Mouse (Mus musculus) adrenal gland, postnatal 4 days (tissue): ENCODE measurements at regions not wholly inside any gene's neighbourhood (a gene's known extent, or its start where the extent isn't known, plus 50 kb on each side); places are given as distances from the start of the nearest gene placed in this dataset.
"Not testable (repeated sequence)": the region's sequence is repeated elsewhere in the genome, so short reads cannot be mapped to it uniquely, and the experiment has no call there.

Source experiments
- DNase-seq, 2 experiments: peaks; one replicate each; pipeline ENCODE4 v3.0.0; 2021 to 2022; ENCODE audit warnings: low spot score in 2 of 2, mixed read lengths in 2 of 2

DNA sequence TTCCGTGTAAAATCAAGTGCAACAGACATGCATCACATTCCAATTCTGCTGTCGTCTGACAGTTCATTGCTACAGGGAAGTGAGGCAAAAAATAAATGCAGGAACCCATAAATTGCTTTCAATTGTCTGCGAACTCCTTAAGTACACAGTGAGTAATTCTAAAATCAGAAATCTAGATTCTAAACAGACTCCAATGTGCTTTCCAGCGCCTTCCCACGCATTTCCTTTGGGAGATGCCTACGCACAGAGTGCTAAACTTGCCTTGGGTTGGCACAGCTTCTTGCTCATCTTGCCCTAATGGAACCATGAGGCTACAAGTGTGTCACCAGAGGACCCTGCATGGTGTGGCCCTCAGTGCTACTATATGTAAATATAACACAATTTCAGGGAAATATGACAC is 212.6 kb downstream of the Samd5 start:
- DNase-seq: no peak

DNA sequence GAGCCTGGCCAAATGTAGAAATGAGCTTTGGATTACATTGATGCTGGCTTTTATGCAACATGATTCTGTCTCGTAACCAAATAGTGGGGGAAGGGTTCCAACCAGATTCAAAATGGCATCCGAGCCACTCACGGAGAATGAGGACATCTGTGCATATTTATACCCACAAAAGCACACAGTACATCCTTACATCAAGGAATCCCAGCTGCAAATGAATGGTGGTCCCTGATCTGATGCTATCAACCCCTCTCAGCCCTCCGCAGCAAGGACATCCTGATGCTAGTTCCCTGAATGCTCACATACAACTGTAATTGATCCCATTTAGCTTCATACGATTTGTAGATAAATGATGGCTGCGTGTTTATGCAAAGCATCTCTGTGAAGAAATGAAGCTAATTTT is 215.9 kb downstream of the Samd5 start:
- no peak for DNase-seq

- no peak for DNase-seq
These were observed 216.5 kb downstream of the Samd5 start for GRCm38 (mm10) chr10:9458466-9458865.

DNA sequence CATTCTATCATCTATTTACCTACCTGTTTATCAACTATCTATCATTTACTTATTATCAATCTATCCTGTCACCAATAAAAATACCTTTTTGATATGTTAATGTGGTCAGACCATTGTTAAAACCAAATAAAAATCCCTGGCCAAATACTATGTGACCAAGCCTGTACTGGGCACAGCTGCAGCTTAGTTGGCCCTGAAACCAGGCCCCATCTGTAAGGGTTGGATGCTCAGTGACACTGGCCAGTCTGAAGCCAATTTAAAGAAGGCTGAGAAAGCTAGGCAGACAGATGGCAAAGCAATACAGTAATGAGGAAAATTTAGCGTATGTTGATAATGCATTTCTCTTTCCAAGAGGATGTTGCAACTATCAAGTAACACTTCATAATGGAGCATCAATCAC is 217.8 kb downstream of the Samd5 start:
- DNase-seq: no peak

DNA sequence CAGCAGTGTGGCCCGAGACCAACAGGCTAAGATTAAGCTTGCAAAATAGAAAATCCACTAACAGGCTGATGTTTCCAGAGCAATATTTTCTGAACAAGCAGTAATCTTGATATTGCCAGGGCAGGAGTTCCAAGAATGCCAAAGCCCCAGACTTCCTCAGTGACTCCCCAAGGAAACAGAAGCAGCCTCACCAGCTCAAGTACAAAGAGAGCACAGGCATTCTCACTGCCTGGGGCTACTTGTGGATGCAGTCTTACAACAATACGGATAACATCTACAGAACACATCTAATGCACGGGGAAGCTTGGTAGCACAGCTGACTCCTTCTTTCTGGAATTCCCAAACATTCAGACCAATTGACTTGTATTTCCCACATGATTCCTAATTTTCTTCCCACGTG is 235.9 kb downstream of the Samd5 start:
- DNase-seq: no peak

DNA sequence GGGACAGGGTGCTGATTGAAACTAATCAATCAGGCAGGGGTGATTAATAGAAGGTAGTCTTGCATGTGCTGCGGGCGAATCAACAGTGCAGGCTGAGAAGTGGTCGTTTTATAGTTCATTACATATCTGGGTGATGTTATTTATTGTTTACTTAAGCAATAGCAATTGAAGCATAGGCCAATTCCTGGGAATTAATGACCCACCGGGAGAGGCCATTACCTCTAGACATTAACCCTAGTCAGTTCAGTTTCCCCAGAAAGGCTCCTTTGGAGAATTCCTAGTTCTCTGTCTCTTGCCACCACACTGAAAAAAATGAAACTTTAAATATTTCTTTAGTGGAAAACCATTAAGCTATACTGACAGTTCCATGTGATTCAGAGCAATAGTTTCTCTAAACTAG is 236.6 kb downstream of the Samd5 start:
- no peak for DNase-seq

DNA sequence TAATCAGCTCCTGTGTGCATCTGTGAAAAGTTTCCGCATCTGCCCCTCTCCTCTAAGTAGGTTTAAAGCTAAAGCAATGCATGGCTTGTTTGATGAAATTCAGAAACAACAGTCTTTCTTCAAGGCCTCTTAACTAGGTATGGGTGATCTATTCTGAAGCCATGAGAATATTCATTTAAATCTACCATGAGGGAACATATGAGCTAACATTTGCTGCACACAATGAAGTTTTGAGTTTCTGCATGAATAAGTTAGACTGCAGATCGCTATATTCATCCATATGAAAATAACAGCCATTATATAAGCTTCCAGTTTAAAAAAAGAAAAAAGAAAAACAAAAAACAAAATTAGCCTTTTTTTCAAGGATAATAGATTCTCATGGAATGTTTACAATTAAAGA is 245.9 kb downstream of the Samd5 start:
- no peak for DNase-seq

DNA sequence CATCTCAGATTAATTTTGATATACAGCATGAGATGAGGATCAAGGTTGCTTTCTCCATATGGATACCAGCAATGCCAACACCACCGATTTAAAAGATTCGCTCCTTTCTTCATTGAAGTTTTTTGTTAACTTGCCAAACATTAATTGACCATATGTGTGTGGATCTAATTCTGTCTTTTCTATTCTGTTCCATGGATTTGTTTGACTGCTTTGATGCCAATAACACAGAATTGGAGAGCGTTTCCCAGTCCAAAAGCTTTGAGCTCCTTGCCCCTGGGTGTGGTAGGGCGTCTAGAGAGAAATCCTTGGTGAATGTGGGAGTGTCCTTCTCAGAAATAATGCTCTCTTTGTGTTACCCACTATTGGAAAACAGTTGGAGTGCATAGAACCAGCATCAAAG is 254.3 kb downstream of the Samd5 start:
- DNase-seq: no peak

DNA sequence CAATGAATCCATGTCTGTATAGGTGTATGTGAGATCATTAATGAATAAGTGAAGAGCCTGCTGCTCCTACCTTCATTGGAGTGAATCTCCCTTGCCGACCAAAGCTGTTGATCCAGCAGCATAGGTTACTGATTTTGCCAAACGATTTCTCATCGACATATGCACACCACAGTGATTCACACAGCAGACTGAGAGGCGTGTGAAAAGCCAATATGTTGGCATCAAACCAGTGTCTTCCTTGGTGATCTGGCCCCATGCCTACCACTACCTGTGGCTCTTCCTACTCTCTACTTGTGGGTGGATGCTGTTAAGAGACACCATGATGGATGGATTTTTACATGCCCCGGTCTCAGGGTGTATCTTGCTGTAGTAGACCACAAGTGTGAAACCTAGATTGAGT is 258.3 kb downstream of the Samd5 start:
- DNase-seq: no peak

GRCm38 (mm10) chr10:9406101-9406500 is 268.9 kb downstream of the Samd5 start:
- DNase-seq: no peak

DNA sequence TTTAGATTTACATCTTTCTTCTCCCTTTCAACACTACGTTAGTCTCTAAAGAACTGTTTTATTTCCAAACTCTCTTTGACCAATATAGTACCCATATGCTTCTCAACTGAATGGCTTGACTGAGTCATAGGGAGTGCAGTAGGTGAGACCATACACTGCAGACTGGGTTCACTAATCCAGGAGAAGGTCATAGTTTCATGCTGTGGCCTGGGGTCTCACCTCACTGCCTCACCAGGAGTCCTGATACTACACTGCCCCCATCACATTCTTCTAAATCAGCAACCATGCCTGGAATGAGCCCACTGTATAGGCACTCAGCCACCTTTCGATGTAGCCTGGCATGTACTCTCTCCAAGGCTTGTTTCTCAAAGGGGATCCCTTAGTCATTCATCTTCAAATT is 269.6 kb downstream of the Samd5 start:
- DNase-seq: no peak

- DNase-seq: no peak
These were observed 270.0 kb downstream of the Samd5 start for GRCm38 (mm10) chr10:9404963-9405362.

DNA sequence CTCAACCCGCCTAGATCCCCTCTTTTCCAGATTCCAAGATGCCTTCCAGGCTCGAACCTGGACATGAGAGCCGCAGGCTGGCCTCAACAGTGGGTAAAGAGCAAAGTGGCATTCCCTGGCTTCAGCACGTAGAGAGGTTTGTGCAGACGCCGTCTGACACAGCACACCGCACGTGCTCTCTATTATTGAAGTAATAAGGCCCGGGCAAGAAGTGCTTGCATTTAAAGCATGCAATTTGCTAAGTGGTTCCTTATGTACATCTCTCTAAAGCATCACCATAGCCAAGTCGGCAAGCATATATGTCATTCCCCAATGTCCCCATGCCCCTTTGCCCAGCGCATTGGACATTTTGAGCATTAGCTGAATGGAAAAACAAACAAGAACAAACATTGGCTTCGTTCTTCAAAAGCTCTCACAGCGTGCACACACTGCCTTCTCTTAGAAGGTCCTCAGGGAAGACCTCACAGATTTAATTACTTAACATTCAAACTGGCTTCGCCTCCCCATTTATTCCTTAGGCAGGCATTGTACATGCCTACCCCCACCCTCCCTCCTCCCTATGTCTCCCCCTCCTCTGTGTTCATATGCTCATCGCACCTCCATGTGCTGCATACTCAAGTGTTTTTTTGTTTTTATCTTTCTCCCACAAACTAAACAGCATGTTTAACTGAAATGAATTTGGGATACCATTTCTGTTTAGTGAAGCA is 273.9 kb downstream of the Samd5 start:
- no peak for DNase-seq

- DNase-seq: no peak
These were observed 297.4 kb downstream of the Samd5 start for GRCm38 (mm10) chr10:9377440-9378101.

GRCm38 (mm10) chr10:9362306-9362865 is 312.6 kb downstream of the Samd5 start:
- DNase-seq: no peak

- DNase-seq: no peak
These were observed 336.7 kb downstream of the Samd5 start for GRCm38 (mm10) chr10:9338207-9338801.

GRCm38 (mm10) chr10:9334245-9334845 is 340.7 kb downstream of the Samd5 start:
- no peak for DNase-seq

DNA sequence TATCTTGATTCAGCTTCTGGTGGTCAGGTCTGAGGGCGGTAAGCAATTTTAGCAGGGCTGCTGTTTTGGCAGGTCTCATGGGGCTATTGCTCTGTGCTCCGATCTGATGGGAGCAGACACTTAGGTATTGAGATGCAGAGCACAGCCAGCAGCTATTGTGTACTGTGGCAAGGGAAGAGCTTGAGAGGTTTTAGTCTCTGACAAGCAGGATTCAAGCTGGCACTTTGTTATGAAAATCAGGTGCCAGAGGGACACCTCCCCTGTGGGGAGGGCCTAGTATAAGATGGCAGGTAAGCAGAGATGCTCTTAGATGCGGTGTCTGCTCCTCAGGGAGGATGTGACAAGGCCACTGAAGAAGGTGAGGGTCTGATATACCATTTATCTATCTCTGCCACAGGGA is 343.3 kb downstream of the Samd5 start:
- DNase-seq: no peak

GRCm38 (mm10) chr10:9328324-9328723 is 346.7 kb downstream of the Samd5 start:
- DNase-seq: no peak

DNA sequence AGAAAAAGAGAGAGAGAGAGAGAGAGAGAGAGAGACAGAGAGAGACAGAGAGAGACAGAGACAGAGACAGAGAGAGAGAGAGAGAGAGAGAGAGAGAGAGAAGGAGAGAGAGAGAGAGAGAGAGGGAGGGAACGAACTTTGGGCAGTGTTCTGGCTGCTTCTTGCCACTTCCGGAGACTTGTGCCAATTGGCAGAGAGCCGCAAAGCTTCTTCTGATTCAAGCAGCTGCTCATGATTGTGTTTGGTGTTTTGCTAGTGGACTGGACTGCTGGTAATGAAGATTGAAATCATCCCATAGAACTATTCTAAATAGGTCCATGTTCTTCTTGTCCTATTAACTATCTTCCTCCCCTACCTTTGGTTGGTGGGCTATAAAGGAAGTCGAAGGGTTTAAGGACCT is 347.1 kb downstream of the Samd5 start:
- not testable (repeated sequence) for DNase-seq

DNA sequence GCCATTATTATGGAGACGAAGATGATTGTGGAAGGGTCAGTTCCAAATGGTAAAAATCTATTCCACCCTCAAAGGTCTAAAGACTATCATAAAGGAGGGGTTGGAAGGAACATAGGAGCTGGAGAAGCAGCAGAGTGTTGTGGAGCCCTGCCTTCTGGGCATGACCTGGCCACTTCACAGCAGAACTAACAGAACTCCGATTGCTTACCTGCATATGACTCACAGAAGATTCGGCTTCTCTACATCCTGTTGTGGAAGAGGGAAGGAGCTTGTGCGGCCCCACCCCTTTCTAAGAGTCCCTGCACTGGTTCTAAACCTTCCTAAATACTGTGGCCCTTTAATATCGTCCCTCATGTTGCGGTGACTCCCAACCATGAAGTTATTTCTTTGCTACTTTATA is 362.7 kb downstream of the Samd5 start:
- DNase-seq: no peak

DNA sequence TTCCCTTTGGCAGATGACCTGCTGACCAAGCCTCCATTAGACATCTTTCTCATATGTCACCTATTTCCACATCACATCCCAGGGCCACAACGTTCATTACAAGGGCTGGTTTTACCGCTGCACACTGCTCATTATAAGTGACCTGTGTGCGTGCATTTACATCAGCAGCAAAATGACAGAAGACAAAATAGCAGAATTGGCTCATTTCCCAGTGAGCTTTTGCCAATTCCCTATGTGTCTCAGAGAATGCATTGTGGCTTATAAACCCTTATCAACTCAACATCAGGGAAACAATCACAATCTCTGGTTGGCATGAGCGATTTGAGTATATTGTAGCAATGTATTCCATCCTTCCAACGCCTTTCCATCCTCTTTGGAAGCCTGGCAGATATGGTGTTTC is 364.7 kb downstream of the Samd5 start:
- no peak for DNase-seq
